Mouse (Mus musculus) midbrain, postnatal 0 days (tissue): ENCODE data around the gene Tubgcp2. TPM values are rescaled to one million over a fixed set of nuclear protein-coding genes. Genes with fewer than 3 reads are reported as not detected.

Experiments
- ATAC-seq: fragments of 200-750 bp; cut with Nextera tagmentation; 2 replicates; pipeline ENCODE4 v1.8.0; 2017; ENCODE audit warnings: moderate number of reproducible peaks, mild to moderate bottlenecking, moderate TSS enrichment, moderate library complexity; ENCODE audit not compliant: low FRiP score
- DNase-seq: peaks from one replicate; pipeline ENCODE4 v3.0.0-alpha.2; 2015; ENCODE audit warnings: low spot score
- H3K27ac ChIP-seq: fragments of 300-500 bp; sonication (generic); 2 replicates; pipeline ENCODE4 v1.5.1; 2014; ENCODE audit warnings: low read depth, mild to moderate bottlenecking, low read length, mixed read lengths
- H3K27me3 ChIP-seq: fragments of 300-500 bp; sonication (generic); 2 replicates; pipeline ENCODE4 v1.6.1; 2014; ENCODE audit warnings: low read length, control low read depth, mixed read lengths; ENCODE audit not compliant: insufficient read depth
- H3K36me3 ChIP-seq: fragments of 300-500 bp; sonication (generic); 2 replicates; pipeline ENCODE4 v1.6.1; 2014; ENCODE audit warnings: low read length, control low read depth, mixed read lengths; ENCODE audit not compliant: insufficient read depth
- H3K4me1 ChIP-seq: fragments of 300-500 bp; sonication (generic); 2 replicates; pipeline ENCODE4 v1.6.1; 2014; ENCODE audit warnings: mild to moderate bottlenecking, control low read depth, antibody characterized with exemption, low read length, mixed read lengths; ENCODE audit not compliant: insufficient read depth
- H3K4me2 ChIP-seq: fragments of 300-500 bp; sonication (generic); 2 replicates; pipeline ENCODE4 v1.6.1; 2014; ENCODE audit warnings: low read depth, mild to moderate bottlenecking, low read length, mixed read lengths; ENCODE audit not compliant: poor library complexity, severe bottlenecking
- H3K4me3 ChIP-seq: fragments of 300-500 bp; sonication (generic); 2 replicates; pipeline ENCODE4 v1.5.1; 2014; ENCODE audit warnings: low read depth, mild to moderate bottlenecking, low read length, moderate library complexity
- H3K9ac ChIP-seq: fragments of 300-500 bp; sonication (generic); replicated peaks from 2 replicates; pipeline ENCODE4 v1.6.1; 2014; ENCODE audit warnings: mild to moderate bottlenecking, low read length, moderate library complexity, mixed read lengths; ENCODE audit not compliant: poor library complexity, severe bottlenecking
- H3K9me3 ChIP-seq: fragments of 300-500 bp; sonication (generic); 2 replicates; pipeline ENCODE4 v1.6.1; 2016; ENCODE audit warnings: low read length, control low read depth
- CTCF ChIP-seq: IDR thresholded peaks from 2 replicates; pipeline ENCODE4 v1.5.1; 2016; ENCODE audit warnings: antibody characterized with exemption, mild to moderate bottlenecking
- WGBS: fragments of 180-500 bp; shearing (Covaris S2); extraction: QIAGEN DNeasy Blood & Tissue Kit; methylation state at CpG from one replicate; pipeline ENCODE4 v1.1.7; 2014; 5-methylcytosine and 5-hydroxymethylcytosine counted together
- polyA plus RNA-seq: library from polyadenylated mRNA; unstranded; fragments of >200 nt; fragmentation: Nextera tagmentation; extraction: Ambion mirVana; gene quantifications from 2 replicates; pipeline ENCODE4 v1.2.1, GENCODE M21; 2015
- total RNA-seq: library from RNA; depleted of rRNA; stranded (reverse); fragments of >200 nt; gene quantifications from 2 replicates; pipeline ENCODE4 v1.2.3, GENCODE M21; 2014

Tubgcp2 gene
- total and polyA plus RNA-seq, 2 experiments from 2014 or later: 61.6 to 66.9 TPM

- Histone ChIP-seq H3K9ac (no peak overlapping the region), H3K36me3 (no peaks in the 10 kb centered on the region), H3K4me2 (no peak overlapping the region), H3K4me1 (no peaks in the 10 kb centered on the region), H3K27ac (no peak overlapping the region), H3K4me3 (no peak overlapping the region), H3K9me3 (no peaks in the 10 kb centered on the region), H3K27me3 (0 out of 2 replicates have a peak, but pooled peaks cover 3% of the 10 kb centered on the region)
- no peak for DNase-seq
- WGBS: 8% methylated on average over 4 of the region's 4 CpGs
- no peak for TF ChIP-seq CTCF
- no peak for ATAC-seq
Measured at GRCm38 (mm10) chr7:139967175-139967574, 69.3 kb downstream of the Tubgcp2 start.

DNA sequence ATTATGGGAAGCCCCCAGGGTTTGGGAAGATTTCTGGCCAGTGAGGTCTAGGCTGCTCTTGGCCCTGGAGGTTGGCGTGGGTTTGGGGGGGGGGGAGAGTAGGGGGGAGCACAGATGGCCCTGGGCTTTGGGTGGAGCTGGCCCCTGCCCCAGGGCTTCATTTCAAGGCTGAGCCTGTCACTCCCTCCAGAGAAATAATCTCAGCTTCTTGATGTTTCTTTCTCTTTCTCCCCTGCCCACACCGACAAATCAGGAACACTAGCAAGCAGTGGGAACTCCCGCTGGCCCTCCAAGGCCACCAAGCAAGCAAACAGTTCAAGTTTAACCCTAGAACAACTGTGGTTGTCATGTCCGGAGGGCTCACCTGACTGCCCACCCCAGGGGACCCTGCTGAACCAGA is 72.7 kb downstream of the Tubgcp2 start:
- WGBS: 61% methylated on average over 4 of the region's 4 CpGs
- no peak for ATAC-seq

DNA sequence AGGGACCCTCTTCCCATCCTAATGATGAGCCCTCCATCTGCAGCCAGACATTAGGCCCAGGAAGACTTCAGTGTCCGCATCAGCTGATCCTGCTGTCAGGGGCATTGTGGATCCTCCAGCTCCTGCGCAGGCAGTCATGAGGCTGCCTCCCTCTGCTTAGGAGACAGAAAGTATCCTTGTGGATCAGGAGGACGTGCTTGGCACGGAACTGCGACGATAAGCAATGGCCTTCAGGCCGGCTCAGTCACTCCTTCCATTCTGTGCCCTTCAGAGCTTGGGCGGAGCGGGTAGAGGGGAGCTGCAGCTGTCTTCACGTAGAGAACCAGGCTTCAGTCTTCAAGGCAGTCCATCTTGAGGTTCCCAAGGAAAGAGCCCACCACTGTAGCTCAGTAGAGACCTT is 75.3 kb downstream of the Tubgcp2 start:
- Histone ChIP-seq H3K9ac (no peak overlapping the region), H3K4me3 (no peak overlapping the region), H3K36me3 (no peaks in the 10 kb centered on the region), H3K9me3 (no peaks in the 10 kb centered on the region), H3K4me2 (no peak overlapping the region), H3K4me1 (no peaks in the 10 kb centered on the region), H3K27ac (no peak overlapping the region), H3K27me3 (no peaks in the 10 kb centered on the region)
- no peak for DNase-seq
- no peak for TF ChIP-seq CTCF
- no peak for ATAC-seq
- WGBS: 86% methylated on average over 10 of the region's 10 CpGs

More for the DNA sequence above, 72.7 kb downstream of the Tubgcp2 start:
- Histone ChIP-seq H3K4me2 (no peak overlapping the region), H3K27me3 (0 out of 2 replicates have a peak, but pooled peaks cover 3% of the 10 kb centered on the region), H3K9ac (no peak overlapping the region), H3K4me1 (no peaks in the 10 kb centered on the region), H3K4me3 (no peak overlapping the region), H3K9me3 (no peaks in the 10 kb centered on the region), H3K27ac (no peak overlapping the region), H3K36me3 (no peaks in the 10 kb centered on the region)
- no peak for DNase-seq
- TF ChIP-seq CTCF: no peak

DNA sequence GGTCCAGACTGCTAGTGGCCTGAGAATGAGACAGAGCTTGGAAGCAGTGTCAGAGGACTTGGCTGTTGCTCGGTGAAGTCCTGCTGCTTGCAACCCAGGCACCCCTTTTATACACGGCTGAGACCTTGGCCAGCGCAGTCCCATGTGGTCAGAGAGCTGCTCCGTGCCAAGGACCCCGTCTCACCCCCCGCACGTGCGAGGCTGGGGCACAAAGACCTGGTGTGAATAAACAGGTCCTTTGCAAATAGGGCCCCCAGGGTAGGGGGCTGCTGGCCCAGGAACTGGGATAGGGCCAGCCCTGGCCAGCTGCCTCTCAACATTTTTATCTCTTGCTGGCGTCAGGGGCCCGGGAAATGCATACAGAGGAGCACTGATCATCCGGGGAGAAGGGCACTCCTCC is 78.5 kb downstream of the Tubgcp2 start:
- H3K36me3 ChIP-seq: no peaks in the 10 kb centered on the region
- no peak overlapping the region for H3K27ac ChIP-seq
- H3K4me2 ChIP-seq: no peak overlapping the region
- H3K27me3 ChIP-seq: no peaks in the 10 kb centered on the region
- WGBS: 29% methylated on average over 11 of the region's 11 CpGs
- H3K9ac ChIP-seq: no peak overlapping the region
- H3K9me3 ChIP-seq: no peaks in the 10 kb centered on the region
- DNase-seq (peak; percentile 19), ATAC-seq (0 out of 2 replicates have a peak, but pooled peaks have one; percentile 57)
- no peak overlapping the region for H3K4me3 ChIP-seq
- H3K4me1 ChIP-seq: no peaks in the 10 kb centered on the region
- no peak for TF ChIP-seq CTCF

DNA sequence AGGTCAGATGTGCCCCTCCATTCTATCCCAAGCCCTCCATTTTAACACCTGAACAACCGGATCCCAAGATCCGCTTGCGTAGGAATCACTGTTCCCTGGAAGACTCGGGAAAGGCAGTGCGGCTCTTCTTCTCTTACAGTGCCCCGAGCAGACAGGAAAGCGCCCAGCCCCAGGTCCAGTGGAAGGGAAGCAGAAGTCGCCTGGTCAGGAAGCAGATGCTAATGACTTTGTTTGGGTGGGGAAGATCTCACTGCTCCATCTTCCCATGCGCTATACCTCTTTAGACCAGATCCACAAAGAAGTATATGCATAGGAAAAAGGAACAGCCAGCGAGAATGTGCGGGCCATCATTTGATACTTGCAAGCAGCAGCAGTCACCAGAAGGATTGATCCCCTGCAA is 79.0 kb downstream of the Tubgcp2 start:
- Histone ChIP-seq H3K4me3 (no peak overlapping the region), H3K27me3 (no peaks in the 10 kb centered on the region), H3K4me2 (no peak overlapping the region), H3K9me3 (no peaks in the 10 kb centered on the region), H3K9ac (no peak overlapping the region), H3K4me1 (no peaks in the 10 kb centered on the region), H3K36me3 (no peaks in the 10 kb centered on the region), H3K27ac (no peak overlapping the region)
- DNase-seq (no peak), ATAC-seq (no peak)
- 62% methylated on average over 11 of the region's 11 CpGs for WGBS
- TF ChIP-seq CTCF: no peak

GRCm38 (mm10) chr7:139956658-139957057 is 79.8 kb downstream of the Tubgcp2 start:
- no peak for ATAC-seq
- no peak for TF ChIP-seq CTCF
- no peaks in the 10 kb centered on the region for H3K4me1 ChIP-seq
- no peaks in the 10 kb centered on the region for H3K36me3 ChIP-seq
- H3K9me3 ChIP-seq: no peaks in the 10 kb centered on the region
- H3K27me3 ChIP-seq: no peaks in the 10 kb centered on the region
- H3K4me3 ChIP-seq: no peak overlapping the region
- WGBS: 82% methylated on average over 3 of the region's 3 CpGs
- DNase-seq: no peak
- no peak overlapping the region for H3K9ac ChIP-seq
- H3K4me2 ChIP-seq: no peak overlapping the region
- no peak overlapping the region for H3K27ac ChIP-seq
